Mouse (Mus musculus): ENCODE measurements around the gene Gm28729. TPM values are rescaled to one million over a fixed set of nuclear protein-coding genes. Genes with fewer than 3 reads are reported as not detected.
A peak's percentile ranks its signal among the peaks of the same experiment; 100 is the strongest.
"Not testable (repeated sequence)": the region's sequence is repeated elsewhere in the genome, so short reads cannot be mapped to it uniquely, and the experiment has no call there.

Gm28729 gene
- total and polyA plus RNA-seq, 2 experiments from 2014 or later: 0.25 to 0.47 TPM

GRCm38 (mm10) chr9:96523148-96523547, 1.9 kb downstream of the Gm28729 start:
- DNase-seq (ENCODE audit: low spot score): no peak
- no peak for ATAC-seq
- no peaks in the 10 kb centered on the region for H3K36me3 ChIP-seq (ENCODE audit: insufficient read depth, low read length)
- H3K27me3 ChIP-seq (ENCODE audit: insufficient read depth, low read length): no peaks in the 10 kb centered on the region
- 0 out of 2 replicates have a peak, but pooled peaks cover 6% of the 10 kb centered on the region for H3K4me1 ChIP-seq (ENCODE audit: insufficient read depth, low read length)
- no peak overlapping the region for H3K9ac ChIP-seq (replicated peaks; ENCODE audit: low read length)
- no peak overlapping the region for H3K27ac ChIP-seq
- 88% methylated on average over 5 of the region's 5 CpGs for WGBS
- H3K4me2 ChIP-seq (ENCODE audit: low read depth, low read length): no peak overlapping the region
- TF ChIP-seq CTCF (IDR thresholded peaks at IDR 0.05; ENCODE audit: low read depth): no peak
- no peaks in the 10 kb centered on the region for H3K9me3 ChIP-seq (ENCODE audit: low read length)
- H3K4me3 ChIP-seq (ENCODE audit: low read length): no peak overlapping the region

GRCm38 (mm10) chr9:96521574-96521973, 3.5 kb downstream of the Gm28729 start:
- H3K27ac ChIP-seq; H3K9ac ChIP-seq (replicated peaks; ENCODE audit: low read length); H3K4me2 ChIP-seq (ENCODE audit: low read depth, low read length); DNase-seq (ENCODE audit: low spot score); ATAC-seq; H3K27me3 ChIP-seq (ENCODE audit: insufficient read depth, low read length); H3K9me3 ChIP-seq (ENCODE audit: low read length); H3K4me3 ChIP-seq (ENCODE audit: low read length); H3K36me3 ChIP-seq (ENCODE audit: insufficient read depth, low read length); H3K4me1 ChIP-seq (ENCODE audit: insufficient read depth, low read length): not testable (repeated sequence)
- WGBS: 95% methylated on average over 2 of the region's 2 CpGs
- peak; percentile 26 for TF ChIP-seq CTCF (IDR thresholded peaks at IDR 0.05; ENCODE audit: low read depth)

- no peak overlapping the region for H3K4me3 ChIP-seq (ENCODE audit: low read length)
- H3K4me2 ChIP-seq (ENCODE audit: low read depth, low read length): no peak overlapping the region
- no peak for DNase-seq (ENCODE audit: low spot score)
- WGBS: 31% methylated on average over 4 of the region's 4 CpGs
- no peak for TF ChIP-seq CTCF (IDR thresholded peaks at IDR 0.05; ENCODE audit: low read depth)
- no peaks in the 10 kb centered on the region for H3K9me3 ChIP-seq (ENCODE audit: low read length)
- no peaks in the 10 kb centered on the region for H3K36me3 ChIP-seq (ENCODE audit: insufficient read depth, low read length)
- H3K4me1 ChIP-seq (ENCODE audit: insufficient read depth, low read length): no peaks in the 10 kb centered on the region
- H3K27me3 ChIP-seq (ENCODE audit: insufficient read depth, low read length): no peaks in the 10 kb centered on the region
- H3K27ac ChIP-seq: no peak overlapping the region
- no peak overlapping the region for H3K9ac ChIP-seq (replicated peaks; ENCODE audit: low read length)
- no peak for ATAC-seq
Observed at GRCm38 (mm10) chr9:96517429-96517828, 7.6 kb downstream of the Gm28729 start.

- Histone ChIP-seq H3K36me3 (ENCODE audit: insufficient read depth, low read length) (no peaks in the 10 kb centered on the region), H3K4me1 (ENCODE audit: insufficient read depth, low read length) (no peaks in the 10 kb centered on the region), H3K4me3 (ENCODE audit: low read length) (no peak overlapping the region), H3K9ac (replicated peaks; ENCODE audit: low read length) (no peak overlapping the region), H3K27ac (no peak overlapping the region), H3K27me3 (ENCODE audit: insufficient read depth, low read length) (no peaks in the 10 kb centered on the region), H3K9me3 (ENCODE audit: low read length) (no peaks in the 10 kb centered on the region), H3K4me2 (ENCODE audit: low read depth, low read length) (no peak overlapping the region)
- no peak for TF ChIP-seq CTCF (IDR thresholded peaks at IDR 0.05; ENCODE audit: low read depth)
- 69% methylated on average over 3 of the region's 3 CpGs for WGBS
- no peak for DNase-seq (ENCODE audit: low spot score)
- ATAC-seq: no peak
Observed at GRCm38 (mm10) chr9:96516806-96517205, 8.3 kb downstream of the Gm28729 start.

GRCm38 (mm10) chr9:96515737-96516136, 9.3 kb downstream of the Gm28729 start:
- H3K4me2 ChIP-seq (ENCODE audit: low read depth, low read length): no peak overlapping the region
- 90% methylated on average over 5 of the region's 5 CpGs for WGBS
- H3K9me3 ChIP-seq (ENCODE audit: low read length): no peaks in the 10 kb centered on the region
- DNase-seq (ENCODE audit: low spot score) (no peak), ATAC-seq (no peak)
- no peaks in the 10 kb centered on the region for H3K36me3 ChIP-seq (ENCODE audit: insufficient read depth, low read length)
- H3K27ac ChIP-seq: no peak overlapping the region
- H3K9ac ChIP-seq (replicated peaks; ENCODE audit: low read length): no peak overlapping the region
- TF ChIP-seq CTCF (IDR thresholded peaks at IDR 0.05; ENCODE audit: low read depth): no peak
- H3K4me3 ChIP-seq (ENCODE audit: low read length): no peak overlapping the region
- H3K27me3 ChIP-seq (ENCODE audit: insufficient read depth, low read length): no peaks in the 10 kb centered on the region
- no peaks in the 10 kb centered on the region for H3K4me1 ChIP-seq (ENCODE audit: insufficient read depth, low read length)

- Histone ChIP-seq H3K9ac (replicated peaks; ENCODE audit: low read length) (no peak overlapping the region), H3K36me3 (ENCODE audit: insufficient read depth, low read length) (no peaks in the 10 kb centered on the region), H3K4me3 (ENCODE audit: low read length) (no peak overlapping the region), H3K4me2 (ENCODE audit: low read depth, low read length) (no peak overlapping the region), H3K27me3 (ENCODE audit: insufficient read depth, low read length) (no peaks in the 10 kb centered on the region), H3K9me3 (ENCODE audit: low read length) (no peaks in the 10 kb centered on the region), H3K4me1 (ENCODE audit: insufficient read depth, low read length) (no peaks in the 10 kb centered on the region), H3K27ac (no peak overlapping the region)
- TF ChIP-seq CTCF (IDR thresholded peaks at IDR 0.05; ENCODE audit: low read depth): no peak
- ATAC-seq: no peak
- 87% methylated on average over 5 of the region's 5 CpGs for WGBS
- DNase-seq (ENCODE audit: low spot score): no peak
Observed at GRCm38 (mm10) chr9:96514278-96514677, 10.8 kb downstream of the Gm28729 start.

GRCm38 (mm10) chr9:96506011-96506498, 19.0 kb downstream of the Gm28729 start:
- Histone ChIP-seq H3K9ac (replicated peaks; ENCODE audit: low read length) (no peak overlapping the region), H3K4me1 (ENCODE audit: insufficient read depth, low read length) (0 out of 2 replicates have a peak, but pooled peaks cover 4% of the 10 kb centered on the region), H3K9me3 (ENCODE audit: low read length) (no peaks in the 10 kb centered on the region), H3K36me3 (ENCODE audit: insufficient read depth, low read length) (no peaks in the 10 kb centered on the region), H3K4me2 (ENCODE audit: low read depth, low read length) (peak overlapping the region; percentile 27), H3K27me3 (ENCODE audit: insufficient read depth, low read length) (no peaks in the 10 kb centered on the region), H3K27ac (peak overlapping the region; percentile 65; the same call in 1 of the 2 replicates), H3K4me3 (ENCODE audit: low read length) (no peak overlapping the region)
- 12% methylated on average over 10 of the region's 10 CpGs for WGBS
- DNase-seq (ENCODE audit: low spot score) (peak; percentile 89), ATAC-seq (peak; percentile 95)
- no peak for TF ChIP-seq CTCF (IDR thresholded peaks at IDR 0.05; ENCODE audit: low read depth)

Measured in hindbrain, postnatal 0 days (tissue).